Mouse (Mus musculus): Measurements from ENCODE around the gene Setd5. TPM values are rescaled to one million over a fixed set of nuclear protein-coding genes. Genes with fewer than 3 reads are reported as not detected.
A peak's percentile ranks its signal among the peaks of the same experiment; 100 is the strongest.

The Setd5 gene
- polyA plus RNA-seq, 1 experiment from 2014 or later = 79.0 TPM

DNA sequence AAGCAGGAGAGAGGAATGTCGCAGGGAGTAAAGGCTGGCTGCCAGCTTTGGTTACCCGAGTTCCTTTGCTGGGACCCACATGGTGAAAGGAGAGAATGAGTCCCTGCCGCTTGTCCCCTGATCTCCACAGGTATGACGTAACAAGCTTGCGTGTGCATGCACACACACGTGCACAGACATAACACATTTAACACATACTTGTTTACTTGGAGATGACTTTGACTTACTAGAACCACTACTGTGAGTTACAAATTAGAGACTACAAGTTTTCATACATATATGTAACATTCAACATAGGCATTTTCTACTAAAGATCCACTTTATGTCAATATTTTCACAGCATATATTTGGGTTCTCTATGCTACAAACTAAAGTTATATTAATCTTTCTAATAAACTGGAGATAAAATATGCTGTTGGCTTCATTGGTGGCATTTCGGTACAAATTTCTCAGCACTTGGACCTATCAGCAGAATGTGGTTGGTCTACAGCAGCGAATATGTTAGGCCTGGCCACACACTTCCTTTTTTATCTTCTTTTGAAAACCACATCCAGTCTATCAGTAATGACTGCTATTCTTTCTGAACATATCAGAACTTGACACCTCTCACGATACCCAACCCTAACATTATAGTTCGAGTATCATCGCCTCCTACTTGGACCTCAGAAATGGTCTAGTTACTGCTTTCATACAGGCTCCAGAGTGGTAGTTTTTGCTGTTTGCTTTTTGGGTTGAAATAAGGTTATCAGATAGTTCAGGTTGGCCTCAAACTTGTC lies 35.8 kb upstream of the Setd5 start:
- Histone ChIP-seq H3K27me3 (ENCODE audit: low read depth, poor library complexity, severe bottlenecking) (no peaks in the 10 kb centered on the region), H3K27ac (replicated peaks) (no peak overlapping the region), H3K4me1 (peaks cover 28% of the 10 kb centered on the region), H3K4me3 (no peak overlapping the region), H3K36me3 (no peaks in the 10 kb centered on the region), H3K9me3 (replicated peaks) (no peaks in the 10 kb centered on the region)
- WGBS = 91% methylated on average over 11 of the region's 11 CpGs
- DNase-seq (ENCODE audit: low spot score) = no peak

DNA sequence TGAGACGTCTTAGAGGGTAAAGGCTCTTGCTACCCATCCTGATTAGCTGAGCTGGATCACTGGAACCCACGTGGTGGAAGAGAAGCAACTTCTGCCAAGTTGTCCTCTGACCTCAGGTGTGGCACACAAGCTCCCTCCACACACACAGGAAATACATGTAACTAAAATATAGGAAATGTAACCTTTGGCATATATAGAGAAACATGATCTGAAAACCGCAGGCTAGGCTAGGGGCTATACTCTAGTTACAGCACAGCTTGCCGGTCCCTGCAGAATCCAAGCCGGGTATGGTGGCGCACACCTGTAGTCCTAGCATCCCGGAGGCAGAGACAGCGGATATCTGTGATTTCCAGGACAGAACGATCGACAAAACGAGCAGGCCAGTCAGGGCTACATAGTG lies 31.6 kb upstream of the Setd5 start:
- Histone ChIP-seq H3K27me3 (ENCODE audit: low read depth, poor library complexity, severe bottlenecking) (no peaks in the 10 kb centered on the region), H3K4me1 (peaks cover 26% of the 10 kb centered on the region), H3K36me3 (peaks cover 23% of the 10 kb centered on the region), H3K9me3 (replicated peaks) (no peaks in the 10 kb centered on the region), H3K4me3 (peak overlapping the region; percentile 86), H3K27ac (replicated peaks) (peak overlapping the region; percentile 89)
- WGBS = under 1% methylated on average over 11 of the region's 11 CpGs
- DNase-seq (ENCODE audit: low spot score) = no peak

DNA sequence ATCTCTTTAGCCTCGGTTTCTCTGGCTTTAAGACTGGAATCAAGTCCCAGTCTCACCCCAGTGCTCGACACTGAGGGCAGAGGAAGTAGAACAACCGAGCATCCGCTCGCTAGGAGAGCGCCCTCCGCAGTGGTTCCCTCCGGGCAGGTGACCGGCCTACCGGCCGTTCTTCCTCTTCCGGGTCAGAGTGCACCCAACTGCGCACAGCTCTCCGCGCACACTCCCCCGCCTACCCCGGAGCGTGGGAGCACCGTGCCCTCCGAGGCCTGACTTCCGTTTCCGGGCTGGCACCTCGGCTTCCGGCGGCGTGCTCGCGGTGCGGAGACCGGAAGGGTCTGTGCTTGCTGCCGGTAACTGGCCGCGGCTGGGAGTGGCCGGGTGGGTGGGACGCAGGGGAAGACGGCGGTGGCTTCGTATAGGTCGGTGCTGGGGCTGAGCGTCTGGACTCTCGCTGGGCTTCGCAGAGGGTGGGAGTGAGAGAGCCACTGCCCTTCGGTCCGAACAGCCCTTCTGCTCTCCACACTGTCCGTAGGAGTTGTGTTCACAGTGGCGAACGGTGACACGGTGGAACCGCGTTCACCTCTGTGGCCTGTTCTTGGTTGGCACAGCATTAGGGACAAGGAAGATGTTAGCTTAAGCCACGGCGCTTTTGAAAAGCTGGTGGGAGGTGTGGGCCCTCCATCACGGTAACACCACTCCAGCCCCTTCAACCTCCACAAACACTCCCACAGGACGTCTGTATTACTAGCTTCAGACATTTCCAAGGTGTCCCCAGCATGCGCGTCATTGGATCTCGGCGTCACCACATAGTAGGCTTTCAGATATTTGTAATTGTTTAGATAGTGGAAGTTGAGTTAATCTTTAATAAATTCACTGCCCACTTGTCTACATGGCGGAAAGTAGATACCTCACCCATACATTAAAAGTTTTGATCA lies 30.9 kb upstream of the Setd5 start, which contains the start of gene Thumpd3:
Gene Thumpd3, plus strand, starts transcription at position 185 of the 935 bp plus-strand sequence.
- WGBS = under 1% methylated on average over 59 of the region's 59 CpGs
- peaks cover 30% of the 10 kb centered on the region for H3K36me3 ChIP-seq

DNA sequence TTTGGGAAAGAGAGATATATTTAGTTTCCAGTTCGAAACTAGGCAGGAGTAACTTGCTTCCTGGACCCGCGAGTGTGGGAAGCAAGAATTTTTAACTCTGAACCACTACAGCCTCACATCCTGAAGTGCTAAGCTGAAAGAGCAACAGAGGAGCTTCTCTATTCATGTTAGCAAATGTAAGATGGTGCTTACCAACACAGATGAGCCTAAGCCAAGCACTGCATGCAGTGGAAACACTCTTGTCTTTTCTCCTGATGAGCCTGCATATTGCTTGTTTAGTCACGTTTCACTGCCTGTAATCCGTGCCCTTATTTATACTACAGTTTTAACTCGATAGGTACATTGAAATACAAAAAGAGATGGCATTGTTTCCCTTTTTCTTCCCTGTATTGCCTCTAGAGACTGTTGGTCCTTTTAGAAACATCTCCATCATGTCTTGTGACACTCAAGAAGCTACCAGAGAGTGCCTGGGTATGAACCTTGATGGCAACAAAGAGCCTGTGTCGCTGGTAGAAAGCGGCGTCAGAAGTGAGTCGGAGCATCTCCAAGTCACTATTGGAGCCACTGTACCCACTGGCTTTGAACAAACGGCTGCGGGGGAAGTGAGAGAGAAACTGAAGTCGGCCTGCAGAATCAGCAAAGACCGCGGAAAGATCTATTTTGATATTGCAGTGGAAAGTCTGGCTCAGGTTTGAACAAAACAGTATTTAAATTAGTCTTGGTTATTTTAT lies 30.0 kb upstream of the Setd5 start:
- Histone ChIP-seq H3K4me3 (peak overlapping the region; percentile 86), H3K4me1 (peaks cover 26% of the 10 kb centered on the region), H3K9me3 (replicated peaks) (no peaks in the 10 kb centered on the region), H3K27ac (replicated peaks) (peak overlapping the region; percentile 89), H3K36me3 (peaks cover 39% of the 10 kb centered on the region), H3K27me3 (ENCODE audit: low read depth, poor library complexity, severe bottlenecking) (no peaks in the 10 kb centered on the region)
- DNase-seq (ENCODE audit: low spot score) = no peak
- WGBS = 75% methylated on average over 15 of the region's 15 CpGs

More for the DNA sequence above, 30.9 kb upstream of the Setd5 start, which contains the start of gene Thumpd3:
- H3K4me3 ChIP-seq = peak within 1 kb of the TSS; percentile 86
- H3K9me3 ChIP-seq (replicated peaks) = no peaks in the 10 kb centered on the region
- peak; percentile 99 for DNase-seq (ENCODE audit: low spot score)
- peaks cover 26% of the 10 kb centered on the region for H3K4me1 ChIP-seq
- H3K27me3 ChIP-seq (ENCODE audit: low read depth, poor library complexity, severe bottlenecking) = no peaks in the 10 kb centered on the region
- H3K27ac ChIP-seq (replicated peaks) = peak within 1 kb of the TSS; percentile 89

DNA sequence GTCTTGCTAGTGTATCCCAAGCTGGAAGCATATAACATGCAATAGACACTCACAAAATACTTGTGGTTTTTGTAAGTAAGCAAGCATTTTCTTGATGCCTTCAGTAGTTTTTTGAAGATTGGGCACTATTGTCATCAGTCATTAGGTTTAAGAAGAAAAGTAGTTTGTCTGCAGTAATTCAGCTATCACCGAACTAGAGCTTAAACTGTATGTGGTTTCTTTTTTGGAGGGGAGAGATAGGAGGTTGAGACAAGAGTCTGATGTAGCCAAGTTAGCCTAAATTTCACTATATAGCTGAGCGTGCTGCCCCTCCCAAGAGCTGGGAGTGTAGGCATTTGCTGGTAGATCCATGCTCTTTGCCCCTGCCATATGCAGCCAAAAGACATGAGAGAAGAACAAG lies 28.8 kb upstream of the Setd5 start:
- WGBS = 94% methylated on average over 2 of the region's 2 CpGs
- Histone ChIP-seq H3K27ac (replicated peaks) (no peak overlapping the region), H3K36me3 (peaks cover 50% of the 10 kb centered on the region), H3K9me3 (replicated peaks) (no peaks in the 10 kb centered on the region), H3K27me3 (ENCODE audit: low read depth, poor library complexity, severe bottlenecking) (no peaks in the 10 kb centered on the region), H3K4me1 (peaks cover 26% of the 10 kb centered on the region), H3K4me3 (0 out of 2 replicates have a peak overlapping the region, but pooled peaks have one; percentile 86)
- DNase-seq (ENCODE audit: low spot score) = no peak

DNA sequence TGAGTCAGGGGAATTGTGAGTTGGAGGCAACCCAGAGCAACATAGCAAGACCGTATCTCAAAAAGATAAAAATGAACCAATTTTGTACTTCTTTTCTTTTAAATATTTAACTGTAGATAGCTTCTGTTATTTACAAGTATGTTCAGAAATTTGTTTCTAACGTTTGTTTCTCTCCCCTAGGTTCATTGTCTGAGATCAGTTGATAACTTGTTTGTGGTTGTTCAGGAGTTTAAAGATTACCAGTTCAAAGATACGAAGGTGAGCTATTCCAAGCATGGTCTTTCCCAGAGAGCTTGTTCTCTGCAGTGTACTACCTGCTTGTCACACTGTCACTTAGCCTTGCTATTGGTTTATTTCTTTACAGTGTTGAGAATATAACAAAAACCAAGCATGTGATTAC lies 28.0 kb upstream of the Setd5 start:
- H3K27me3 ChIP-seq (ENCODE audit: low read depth, poor library complexity, severe bottlenecking) = no peaks in the 10 kb centered on the region
- no peak for DNase-seq (ENCODE audit: low spot score)
- H3K36me3 ChIP-seq = peaks cover 58% of the 10 kb centered on the region
- H3K27ac ChIP-seq (replicated peaks) = no peak overlapping the region
- WGBS = 92% methylated on average over 3 of the region's 3 CpGs
- peaks cover 26% of the 10 kb centered on the region for H3K4me1 ChIP-seq
- H3K4me3 ChIP-seq = no peak overlapping the region
- H3K9me3 ChIP-seq (replicated peaks) = no peaks in the 10 kb centered on the region

DNA sequence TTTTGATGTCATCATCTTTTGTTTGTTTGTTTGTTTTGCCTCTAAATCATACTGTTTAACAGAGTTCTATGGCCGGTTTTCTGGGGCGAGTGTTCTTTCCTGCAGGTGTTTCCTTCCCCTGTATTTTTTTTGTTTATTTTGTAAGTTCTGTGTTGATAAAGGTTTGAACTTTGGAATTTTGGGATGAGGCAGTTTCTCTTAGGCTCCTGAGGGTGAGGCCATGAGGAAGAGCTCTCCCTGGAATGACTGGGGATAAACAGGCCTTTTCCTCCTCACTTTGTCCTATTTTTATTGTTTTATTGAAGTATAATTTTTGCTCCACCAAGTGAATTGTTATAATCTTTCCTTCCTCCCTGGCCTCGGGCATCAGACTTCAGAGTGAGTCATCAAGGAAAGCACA lies 24.2 kb upstream of the Setd5 start:
- Histone ChIP-seq H3K4me1 (peaks cover 2% of the 10 kb centered on the region), H3K36me3 (peaks cover 95% of the 10 kb centered on the region), H3K27me3 (ENCODE audit: low read depth, poor library complexity, severe bottlenecking) (no peaks in the 10 kb centered on the region), H3K4me3 (no peak overlapping the region), H3K27ac (replicated peaks) (no peak overlapping the region), H3K9me3 (replicated peaks) (no peaks in the 10 kb centered on the region)
- DNase-seq (ENCODE audit: low spot score) = no peak
- WGBS = 87% methylated on average over 3 of the region's 3 CpGs

DNA sequence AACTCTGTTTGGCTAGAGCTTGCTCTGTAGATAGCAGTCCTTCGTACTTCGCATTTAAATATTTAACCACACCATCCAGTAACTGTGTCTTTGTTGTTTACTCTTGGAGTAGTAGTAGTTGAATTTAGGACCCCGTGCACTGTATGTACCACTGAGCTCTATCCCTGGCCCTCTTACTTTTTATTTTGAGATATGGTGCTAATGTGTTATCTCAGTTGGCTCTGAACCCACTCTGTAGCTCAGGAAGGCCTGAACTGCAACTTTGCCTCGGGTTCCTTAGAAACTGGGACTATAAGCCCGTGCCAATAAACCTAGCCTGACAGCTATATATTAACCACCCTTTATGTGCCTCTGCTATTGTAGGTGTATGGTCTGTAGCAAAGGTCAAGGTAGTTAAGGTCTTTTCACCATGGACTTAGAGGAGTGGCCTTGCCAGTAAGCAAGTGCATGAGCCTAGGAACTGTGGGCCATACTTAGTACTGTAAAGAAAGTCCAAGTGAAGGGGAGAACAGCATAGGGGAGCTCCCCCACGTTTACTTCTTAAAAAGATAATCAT lies 22.5 kb upstream of the Setd5 start:
- WGBS = 89% methylated on average over 6 of the region's 6 CpGs
- Histone ChIP-seq H3K4me1 (no peaks in the 10 kb centered on the region), H3K9me3 (replicated peaks) (no peaks in the 10 kb centered on the region), H3K4me3 (no peak overlapping the region), H3K27me3 (ENCODE audit: low read depth, poor library complexity, severe bottlenecking) (no peaks in the 10 kb centered on the region), H3K27ac (replicated peaks) (no peak overlapping the region), H3K36me3 (peaks cover 96% of the 10 kb centered on the region)
- DNase-seq (ENCODE audit: low spot score) = no peak

DNA sequence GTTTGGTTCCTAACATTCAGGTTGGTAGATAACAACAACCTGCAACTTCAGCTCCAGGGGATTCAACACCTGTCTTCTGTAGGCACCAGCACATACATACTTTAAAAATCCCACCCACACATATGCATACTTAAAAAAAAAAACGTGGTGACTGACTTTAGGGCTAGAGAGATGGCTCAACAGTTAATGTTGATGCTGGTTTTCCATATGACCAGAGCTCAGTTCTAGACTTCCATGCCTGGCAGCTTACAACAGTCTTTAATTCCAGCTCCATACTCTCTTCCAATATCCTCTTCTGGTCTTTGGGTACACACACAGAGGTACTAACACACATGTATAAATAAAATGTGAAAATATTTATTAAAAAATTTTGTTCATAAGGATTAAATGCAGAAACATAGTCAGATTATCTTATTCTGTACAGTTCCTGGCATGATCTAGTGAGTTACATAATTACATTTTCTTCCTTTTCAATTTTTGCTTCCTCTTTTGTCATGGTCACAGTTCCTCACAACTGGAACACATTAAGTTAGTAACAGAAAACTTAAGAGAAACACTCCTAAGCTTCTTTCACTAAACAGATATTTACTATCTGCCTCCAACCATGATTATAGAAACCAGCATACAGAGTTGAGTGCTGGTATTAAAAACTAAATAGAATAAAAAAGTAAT lies 16.1 kb upstream of the Setd5 start:
- no peak overlapping the region for H3K27ac ChIP-seq (replicated peaks)
- no peaks in the 10 kb centered on the region for H3K27me3 ChIP-seq (ENCODE audit: low read depth, poor library complexity, severe bottlenecking)
- no peak for DNase-seq (ENCODE audit: low spot score)
- peaks cover 7% of the 10 kb centered on the region; the same call in 1 of the 2 replicates for H3K4me1 ChIP-seq
- peaks cover 96% of the 10 kb centered on the region for H3K36me3 ChIP-seq
- WGBS = 80% methylated on average over 1 of the region's 1 CpGs
- no peaks in the 10 kb centered on the region for H3K9me3 ChIP-seq (replicated peaks)
- no peak overlapping the region for H3K4me3 ChIP-seq

DNA sequence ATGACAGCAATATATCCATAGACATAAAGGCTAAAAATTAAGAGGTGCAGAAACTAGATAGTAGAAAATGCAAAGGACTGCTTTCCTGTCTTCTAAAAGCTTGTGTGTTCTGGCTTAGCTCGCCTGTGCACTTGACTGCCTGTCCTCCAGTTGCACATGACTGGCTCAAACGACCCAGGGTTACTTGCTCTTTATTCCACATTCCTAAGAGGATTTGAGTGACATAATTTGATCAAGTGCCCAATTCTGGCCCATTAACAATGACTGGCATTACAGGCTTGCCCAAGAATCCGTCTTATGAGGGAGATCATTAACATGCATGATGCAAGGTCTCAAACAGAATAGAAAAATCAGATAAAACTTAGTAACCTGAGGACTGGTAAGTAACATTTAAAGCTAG lies 14.9 kb upstream of the Setd5 start:
- 62% methylated on average over 3 of the region's 3 CpGs for WGBS

DNA sequence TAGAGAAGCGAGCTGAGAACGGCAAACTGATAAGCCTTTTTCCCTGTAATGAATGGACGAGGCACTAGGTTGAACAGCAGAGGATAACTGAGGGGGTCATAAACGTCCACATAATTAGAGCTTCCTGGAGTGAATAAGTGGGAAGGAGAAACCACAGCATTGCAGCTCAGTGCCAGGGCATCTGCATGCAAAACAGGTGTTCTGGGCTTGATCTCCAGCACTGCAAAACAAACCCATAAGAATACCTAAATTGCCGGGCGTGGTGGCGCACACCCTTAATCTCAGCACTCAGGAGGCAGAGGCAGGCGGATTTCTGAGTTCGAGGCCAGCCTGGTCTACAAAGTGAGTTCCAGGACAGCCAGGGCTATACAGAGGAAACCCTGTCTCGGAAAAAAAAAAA lies 13.8 kb upstream of the Setd5 start:
- H3K4me3 ChIP-seq = no peak overlapping the region
- H3K27ac ChIP-seq (replicated peaks) = no peak overlapping the region
- peaks cover 7% of the 10 kb centered on the region; the same call in 1 of the 2 replicates for H3K4me1 ChIP-seq
- no peak for DNase-seq (ENCODE audit: low spot score)
- no peaks in the 10 kb centered on the region for H3K9me3 ChIP-seq (replicated peaks)
- WGBS = 94% methylated on average over 10 of the region's 10 CpGs
- H3K27me3 ChIP-seq (ENCODE audit: low read depth, poor library complexity, severe bottlenecking) = no peaks in the 10 kb centered on the region
- H3K36me3 ChIP-seq = peaks cover 98% of the 10 kb centered on the region

More for the DNA sequence above, 14.9 kb upstream of the Setd5 start:
- Histone ChIP-seq H3K27ac (replicated peaks) (no peak overlapping the region), H3K4me3 (no peak overlapping the region), H3K36me3 (peaks cover 96% of the 10 kb centered on the region), H3K4me1 (peaks cover 7% of the 10 kb centered on the region; the same call in 1 of the 2 replicates), H3K9me3 (replicated peaks) (no peaks in the 10 kb centered on the region), H3K27me3 (ENCODE audit: low read depth, poor library complexity, severe bottlenecking) (no peaks in the 10 kb centered on the region)
- no peak for DNase-seq (ENCODE audit: low spot score)

Data from midbrain, embryonic 10.5 days (tissue).